Mouse (Mus musculus): ENCODE data around the gene Agpat3.

- TF ChIP-seq CTCF (IDR thresholded peaks at IDR 0.05; ENCODE audit: control insufficient read depth, insufficient read depth, low read length) (no peak), POLR2A (IDR thresholded peaks at IDR 0.05; ENCODE audit: borderline replicate concordance, control insufficient read depth, low read depth, low read length) (no peak)
These were observed 41.5 kb downstream of the Agpat3 start for GRCm38 (mm10) chr10:78310747-78311267.
